Mouse (Mus musculus) large intestine, adult 2 months (tissue): Measurements from ENCODE around the gene Flvcr1. TPM values are rescaled to one million over a fixed set of nuclear protein-coding genes. Genes with fewer than 3 reads are reported as not detected.
"Not testable (repeated sequence)": the region's sequence is repeated elsewhere in the genome, so short reads cannot be mapped to it uniquely, and the experiment has no call there.

Experiments used
- DNase-seq: peaks from one replicate; pipeline ENCODE4 v3.0.0-alpha.2; 2012; ENCODE audit warnings: low read depth, low spot score
- WGBS: fragments of 180-500 bp; shearing (Covaris S2); methylation state at CpG from one replicate; pipeline ENCODE4 v1.1.7; 2018; 5-methylcytosine and 5-hydroxymethylcytosine counted together
- polyA plus RNA-seq: library from polyadenylated mRNA; depleted of rRNA; stranded (reverse); fragments of >200 nt; gene quantifications from 2 replicates; pipeline ENCODE4 v1.2.3, GENCODE M21; 2012

The Flvcr1 gene
- polyA plus RNA-seq, 1 experiment, result 8.1 TPM

- no peak for DNase-seq
- 66% methylated on average over 3 of the region's 3 CpGs for WGBS
Measured at GRCm38 (mm10) chr1:191042688-191043087, 16.7 kb upstream of the Flvcr1 start.

GRCm38 (mm10) chr1:191042106-191042505, 16.1 kb upstream of the Flvcr1 start:
- no peak for DNase-seq
- WGBS, result 79% methylated on average over 5 of the region's 5 CpGs

GRCm38 (mm10) chr1:191041352-191041751, 15.4 kb upstream of the Flvcr1 start:
- no peak for DNase-seq

GRCm38 (mm10) chr1:191037999-191038398, 12.0 kb upstream of the Flvcr1 start:
- 93% methylated on average over 4 of the region's 4 CpGs for WGBS
- no peak for DNase-seq

- 65% methylated on average over 6 of the region's 6 CpGs for WGBS
- no peak for DNase-seq
Measured at GRCm38 (mm10) chr1:191036554-191037334, 10.8 kb upstream of the Flvcr1 start, which contains the start of gene Spata45. TSS of gene Spata45 (plus strand) at chr1:191036639.

- WGBS, result 46% methylated on average over 4 of the region's 4 CpGs
- no peak for DNase-seq
Measured at GRCm38 (mm10) chr1:191035649-191036048, 9.7 kb upstream of the Flvcr1 start.

- DNase-seq, result not testable (repeated sequence)
- WGBS, result 72% methylated on average over 6 of the region's 6 CpGs
Measured at GRCm38 (mm10) chr1:191030922-191031425, 5.0 kb upstream of the Flvcr1 start.

GRCm38 (mm10) chr1:191030182-191030581, 4.2 kb upstream of the Flvcr1 start:
- 73% methylated on average over 10 of the region's 10 CpGs for WGBS
- DNase-seq, result no peak

- DNase-seq, result peak; percentile 2
- 2% methylated on average over 68 of the region's 69 CpGs for WGBS
Measured at GRCm38 (mm10) chr1:191025016-191026012, 644 bp downstream of the Flvcr1 start.

GRCm38 (mm10) chr1:191023806-191024205, 2.2 kb downstream of the Flvcr1 start:
- 93% methylated on average over 5 of the region's 6 CpGs for WGBS
- DNase-seq, result not testable (repeated sequence)

GRCm38 (mm10) chr1:191023140-191023539, 2.8 kb downstream of the Flvcr1 start:
- no peak for DNase-seq
- 83% methylated on average over 2 of the region's 2 CpGs for WGBS

GRCm38 (mm10) chr1:191021016-191021415, 4.9 kb downstream of the Flvcr1 start:
- DNase-seq, result no peak
- WGBS, result 87% methylated on average over 7 of the region's 7 CpGs

- DNase-seq, result no peak
- WGBS, result 85% methylated on average over 3 of the region's 3 CpGs
Measured at GRCm38 (mm10) chr1:191020217-191020924, 5.6 kb downstream of the Flvcr1 start.

- 97% methylated on average over 5 of the region's 5 CpGs for WGBS
- DNase-seq, result no peak
Measured at GRCm38 (mm10) chr1:191019803-191020202, 6.2 kb downstream of the Flvcr1 start.

- WGBS, result 93% methylated on average over 3 of the region's 3 CpGs
Measured at GRCm38 (mm10) chr1:191014271-191014670, 11.7 kb downstream of the Flvcr1 start.

GRCm38 (mm10) chr1:191008707-191009106, 17.3 kb downstream of the Flvcr1 start:
- 97% methylated on average over 5 of the region's 5 CpGs for WGBS
- no peak for DNase-seq

More at GRCm38 (mm10) chr1:191014271-191014670, 11.7 kb downstream of the Flvcr1 start:
- no peak for DNase-seq

GRCm38 (mm10) chr1:191002201-191002600, 23.8 kb downstream of the Flvcr1 start:
- no peak for DNase-seq
- 66% methylated on average over 6 of the region's 6 CpGs for WGBS

GRCm38 (mm10) chr1:191000686-191001085, 25.3 kb downstream of the Flvcr1 start:
- WGBS, result 75% methylated on average over 3 of the region's 3 CpGs
- DNase-seq, result no peak

- no peak for DNase-seq
- WGBS, result 56% methylated on average over 1 of the region's 1 CpGs
Measured at GRCm38 (mm10) chr1:190998027-190998426, 27.9 kb downstream of the Flvcr1 start.
